Mouse (Mus musculus) forebrain, embryonic 15.5 days (tissue): Measurements from ENCODE around the gene Psd. TPM values are rescaled to one million over a fixed set of nuclear protein-coding genes. Genes with fewer than 3 reads are reported as not detected.

Experiments used
- ATAC-seq: fragments of 200-750 bp; cut with Nextera tagmentation; replicated peaks from 2 replicates; pipeline ENCODE4 v1.8.0; 2017; ENCODE audit warnings: mild to moderate bottlenecking, moderate TSS enrichment, moderate library complexity
- H3K27ac ChIP-seq: fragments of 300-500 bp; sonication (generic); replicated peaks from 2 replicates; pipeline ENCODE4 v1.5.1; 2015; ENCODE audit warnings: mild to moderate bottlenecking, inconsistent platforms
- H3K27me3 ChIP-seq: fragments of 300-500 bp; sonication (generic); 2 replicates; pipeline ENCODE4 v1.6.1; 2015; ENCODE audit warnings: inconsistent platforms
- H3K36me3 ChIP-seq: fragments of 300-500 bp; sonication (generic); 2 replicates; pipeline ENCODE4 v1.6.1; 2015; ENCODE audit warnings: mild to moderate bottlenecking, inconsistent platforms
- H3K4me1 ChIP-seq: fragments of 300-500 bp; sonication (generic); 2 replicates; pipeline ENCODE4 v1.6.1; 2015; ENCODE audit warnings: inconsistent platforms
- H3K4me2 ChIP-seq: fragments of 300-500 bp; sonication (generic); replicated peaks from 2 replicates; pipeline ENCODE4 v1.6.1; 2015; ENCODE audit warnings: mild to moderate bottlenecking, inconsistent platforms
- H3K4me3 ChIP-seq: fragments of 300-500 bp; sonication (generic); 2 replicates; pipeline ENCODE4 v1.5.1; 2015; ENCODE audit warnings: mild to moderate bottlenecking, inconsistent platforms
- H3K9ac ChIP-seq: fragments of 300-500 bp; sonication (generic); replicated peaks from 2 replicates; pipeline ENCODE4 v1.6.1; 2015; ENCODE audit warnings: mild to moderate bottlenecking, inconsistent platforms
- H3K9me3 ChIP-seq: fragments of 300-500 bp; sonication (generic); 2 replicates; pipeline ENCODE4 v1.6.1; 2016; ENCODE audit warnings: inconsistent platforms
- WGBS: fragments of 180-500 bp; shearing (Covaris S2); methylation state at CpG from one replicate; pipeline ENCODE4 v1.1.7; 2015; ENCODE audit warnings: mixed read lengths; 5-methylcytosine and 5-hydroxymethylcytosine counted together
- polyA plus RNA-seq: library from polyadenylated mRNA; unstranded; fragments of >200 nt; fragmentation: Nextera tagmentation; extraction: Ambion mirVana; gene quantifications from 2 replicates; pipeline ENCODE4 v1.2.1, GENCODE M21; 2015

Gene Psd
- polyA plus RNA-seq, result 78.2 and 79.9 TPM in 2 replicates

- 0 out of 2 replicates have a peak, but pooled peaks cover 6% of the 10 kb centered on the region for H3K27me3 ChIP-seq
- H3K4me2 ChIP-seq, result peak within 1 kb of the TSS; percentile 99
- peaks cover 75% of the 10 kb centered on the region for H3K4me1 ChIP-seq
- H3K4me3 ChIP-seq, result peak within 1 kb of the TSS; percentile 71
- H3K36me3 ChIP-seq, result peaks cover 18% of the 10 kb centered on the region; the same call in 1 of the 2 replicates
- peak within 1 kb of the TSS; percentile 99 for H3K27ac ChIP-seq
- 0 out of 2 replicates have a peak, but pooled peaks have one; percentile 3 for ATAC-seq
- under 1% methylated on average over 35 of the region's 35 CpGs for WGBS
- H3K9ac ChIP-seq, result peak within 1 kb of the TSS; percentile 66
- no peaks in the 10 kb centered on the region for H3K9me3 ChIP-seq
Measured at GRCm38 (mm10) chr19:46326756-46327305, at the start of gene Psd. TSS of gene Psd (minus strand) at chr19:46327156.

- Histone ChIP-seq H3K27ac (0 out of 2 replicates have a peak overlapping the region, but pooled peaks have one; percentile 4), H3K9ac (no peak overlapping the region), H3K36me3 (peaks cover 48% of the 10 kb centered on the region), H3K4me3 (no peak overlapping the region), H3K4me1 (peaks cover 13% of the 10 kb centered on the region), H3K4me2 (no peak overlapping the region), H3K9me3 (no peaks in the 10 kb centered on the region), H3K27me3 (no peaks in the 10 kb centered on the region)
- no peak for ATAC-seq
- 68% methylated on average over 4 of the region's 4 CpGs for WGBS
Measured at GRCm38 (mm10) chr19:46375891-46376290, 48.9 kb upstream of the Psd start.

- H3K4me3 ChIP-seq, result no peak overlapping the region
- no peak overlapping the region for H3K4me2 ChIP-seq
- H3K4me1 ChIP-seq, result peaks cover 13% of the 10 kb centered on the region
- ATAC-seq, result peak; percentile 55; the same call in 1 of the 2 replicates
- H3K9ac ChIP-seq, result no peak overlapping the region
- peaks cover 43% of the 10 kb centered on the region for H3K36me3 ChIP-seq
- peak overlapping the region; percentile 42 for H3K27ac ChIP-seq
- H3K9me3 ChIP-seq, result no peaks in the 10 kb centered on the region
- no peaks in the 10 kb centered on the region for H3K27me3 ChIP-seq
- WGBS, result 27% methylated on average over 5 of the region's 5 CpGs
Measured at GRCm38 (mm10) chr19:46375489-46375888, 48.5 kb upstream of the Psd start.

GRCm38 (mm10) chr19:46374477-46375088, 47.6 kb upstream of the Psd start:
- ATAC-seq, result peak; percentile 59
- H3K9me3 ChIP-seq, result no peaks in the 10 kb centered on the region
- H3K27me3 ChIP-seq, result no peaks in the 10 kb centered on the region
- H3K4me2 ChIP-seq, result no peak overlapping the region
- no peak overlapping the region for H3K4me3 ChIP-seq
- peaks cover 13% of the 10 kb centered on the region for H3K4me1 ChIP-seq
- H3K36me3 ChIP-seq, result peaks cover 34% of the 10 kb centered on the region
- no peak overlapping the region; the same call in 1 of the 2 replicates for H3K9ac ChIP-seq
- 48% methylated on average over 21 of the region's 21 CpGs for WGBS
- peak overlapping the region; percentile 42 for H3K27ac ChIP-seq

- Histone ChIP-seq H3K4me3 (no peak overlapping the region), H3K4me2 (no peak overlapping the region), H3K27me3 (no peaks in the 10 kb centered on the region), H3K9ac (no peak overlapping the region), H3K36me3 (no peaks in the 10 kb centered on the region), H3K4me1 (peaks cover under 1% of the 10 kb centered on the region; the same call in 1 of the 2 replicates), H3K27ac (no peak overlapping the region), H3K9me3 (no peaks in the 10 kb centered on the region)
- WGBS, result 30% methylated on average over 4 of the region's 4 CpGs
- ATAC-seq, result no peak
Measured at GRCm38 (mm10) chr19:46369204-46369603, 42.2 kb upstream of the Psd start.

- Histone ChIP-seq H3K4me1 (no peaks in the 10 kb centered on the region), H3K4me2 (no peak overlapping the region), H3K36me3 (no peaks in the 10 kb centered on the region), H3K27me3 (no peaks in the 10 kb centered on the region), H3K27ac (no peak overlapping the region), H3K9ac (no peak overlapping the region), H3K9me3 (no peaks in the 10 kb centered on the region), H3K4me3 (no peak overlapping the region)
- ATAC-seq, result no peak
- WGBS, result 89% methylated on average over 23 of the region's 23 CpGs
Measured at GRCm38 (mm10) chr19:46367798-46368590, 41.0 kb upstream of the Psd start.

- Histone ChIP-seq H3K9ac (no peak overlapping the region), H3K27ac (no peak overlapping the region), H3K27me3 (no peaks in the 10 kb centered on the region), H3K4me2 (no peak overlapping the region), H3K36me3 (no peaks in the 10 kb centered on the region), H3K4me1 (no peaks in the 10 kb centered on the region), H3K9me3 (no peaks in the 10 kb centered on the region), H3K4me3 (no peak overlapping the region)
- 87% methylated on average over 11 of the region's 11 CpGs for WGBS
- no peak for ATAC-seq
Measured at GRCm38 (mm10) chr19:46363294-46364009, 36.5 kb upstream of the Psd start.

GRCm38 (mm10) chr19:46362104-46362503, 35.1 kb upstream of the Psd start:
- 79% methylated on average over 8 of the region's 8 CpGs for WGBS
- H3K4me2 ChIP-seq, result no peak overlapping the region

GRCm38 (mm10) chr19:46358381-46358780, 31.4 kb upstream of the Psd start:
- ATAC-seq, result no peak
- no peak overlapping the region for H3K4me3 ChIP-seq
- 62% methylated on average over 4 of the region's 4 CpGs for WGBS
- no peaks in the 10 kb centered on the region for H3K27me3 ChIP-seq
- no peak overlapping the region for H3K27ac ChIP-seq
- H3K9me3 ChIP-seq, result no peaks in the 10 kb centered on the region
- H3K4me1 ChIP-seq, result peaks cover 9% of the 10 kb centered on the region
- no peak overlapping the region for H3K4me2 ChIP-seq
- no peak overlapping the region for H3K9ac ChIP-seq
- H3K36me3 ChIP-seq, result no peaks in the 10 kb centered on the region

More at GRCm38 (mm10) chr19:46362104-46362503, 35.1 kb upstream of the Psd start:
- ATAC-seq, result no peak
- no peaks in the 10 kb centered on the region for H3K9me3 ChIP-seq
- H3K36me3 ChIP-seq, result no peaks in the 10 kb centered on the region
- no peak overlapping the region for H3K4me3 ChIP-seq
- H3K27me3 ChIP-seq, result no peaks in the 10 kb centered on the region
- H3K4me1 ChIP-seq, result peaks cover 8% of the 10 kb centered on the region
- no peak overlapping the region for H3K9ac ChIP-seq
- H3K27ac ChIP-seq, result no peak overlapping the region

GRCm38 (mm10) chr19:46357344-46358280, 30.7 kb upstream of the Psd start:
- Histone ChIP-seq H3K27me3 (no peaks in the 10 kb centered on the region), H3K27ac (no peak overlapping the region), H3K9me3 (no peaks in the 10 kb centered on the region), H3K4me2 (peak overlapping the region; percentile 67), H3K4me1 (peaks cover 9% of the 10 kb centered on the region), H3K9ac (peak overlapping the region; percentile 62), H3K4me3 (peak overlapping the region; percentile 54), H3K36me3 (no peaks in the 10 kb centered on the region)
- WGBS, result 22% methylated on average over 25 of the region's 25 CpGs
- no peak; the same call in 1 of the 2 replicates for ATAC-seq

GRCm38 (mm10) chr19:46356701-46357138, 29.8 kb upstream of the Psd start:
- Histone ChIP-seq H3K9me3 (no peaks in the 10 kb centered on the region), H3K27me3 (no peaks in the 10 kb centered on the region), H3K4me1 (peaks cover 9% of the 10 kb centered on the region), H3K4me3 (peak overlapping the region; percentile 54), H3K4me2 (peak overlapping the region; percentile 67), H3K36me3 (no peaks in the 10 kb centered on the region), H3K9ac (peak overlapping the region; percentile 62), H3K27ac (no peak overlapping the region)
- under 1% methylated on average over 29 of the region's 29 CpGs for WGBS
- ATAC-seq, result peak; percentile 95
